Mouse (Mus musculus) left cerebral cortex, postnatal 25 days (tissue): ENCODE measurements around the gene Tmem9b. TPM values are rescaled to one million over a fixed set of nuclear protein-coding genes. Genes with fewer than 3 reads are reported as not detected.

Experiments
- DNase-seq, 2 experiments: peaks; one replicate each; pipeline ENCODE4 v3.0.0; 2022; ENCODE audit warnings: low spot score in 2 of 2, mixed read lengths in 1 of 2
- intact Hi-C: fragments of 180-260 bp; cut with DNase I; formaldehyde crosslinking; loops from one replicate; pipeline ENCODE4 v1.15.1; 2025
- total RNA-seq, 2 experiments: library from RNA; stranded (reverse); gene quantifications; 2 replicates each; pipeline ENCODE4 v1.2.3; 2021

The Tmem9b gene
- total RNA-seq, 2 experiments from 2014 or later: 91.0 to 95.4 TPM

DNA sequence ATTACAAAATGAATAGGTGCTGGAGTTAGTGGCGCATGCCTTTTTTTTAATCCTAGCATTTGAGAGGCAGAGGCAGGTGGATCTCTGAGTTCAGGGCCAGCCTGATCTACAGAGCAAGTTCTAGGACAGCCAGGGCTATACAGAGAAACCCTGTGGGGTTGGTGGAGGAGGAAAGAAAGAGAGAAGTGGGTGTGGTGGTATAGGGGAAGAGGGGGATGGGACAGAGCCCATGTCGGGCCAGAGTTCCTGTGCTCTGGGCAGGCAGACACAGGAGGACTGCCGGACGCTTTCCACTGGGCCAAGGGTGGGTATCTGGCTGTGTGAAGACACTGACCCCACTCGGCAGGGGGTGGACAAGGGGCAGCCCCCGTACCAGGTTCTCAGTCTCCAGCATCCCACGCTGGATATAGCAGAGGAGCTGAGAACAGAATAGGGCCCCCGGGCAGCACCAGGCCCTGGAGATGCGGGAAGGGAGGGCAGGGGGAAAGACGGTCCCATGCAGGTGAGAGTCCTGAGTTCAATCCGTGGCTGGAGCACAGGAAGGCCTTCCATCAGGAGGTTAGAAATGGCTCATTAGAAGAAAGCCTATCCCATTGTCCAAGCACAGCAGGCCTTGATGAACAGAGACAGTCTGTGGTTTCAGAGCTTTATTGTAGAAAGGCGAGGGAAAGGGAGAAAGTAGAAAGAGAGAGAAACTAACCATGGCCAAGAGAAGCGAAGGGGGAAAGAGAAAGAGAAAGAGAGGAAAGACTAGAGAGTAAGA, 57.9 kb downstream of the Tmem9b start:
- DNase-seq: no peak
- intact Hi-C loops: no loop called here

GRCm38 (mm10) chr7:109690961-109691360, 61.7 kb downstream of the Tmem9b start:
- DNase-seq: no peak
- intact Hi-C loops: no loop called here

- intact Hi-C loops: no loop called here
- DNase-seq: no peak
Observed at GRCm38 (mm10) chr7:109690101-109690500, 62.6 kb downstream of the Tmem9b start.

DNA sequence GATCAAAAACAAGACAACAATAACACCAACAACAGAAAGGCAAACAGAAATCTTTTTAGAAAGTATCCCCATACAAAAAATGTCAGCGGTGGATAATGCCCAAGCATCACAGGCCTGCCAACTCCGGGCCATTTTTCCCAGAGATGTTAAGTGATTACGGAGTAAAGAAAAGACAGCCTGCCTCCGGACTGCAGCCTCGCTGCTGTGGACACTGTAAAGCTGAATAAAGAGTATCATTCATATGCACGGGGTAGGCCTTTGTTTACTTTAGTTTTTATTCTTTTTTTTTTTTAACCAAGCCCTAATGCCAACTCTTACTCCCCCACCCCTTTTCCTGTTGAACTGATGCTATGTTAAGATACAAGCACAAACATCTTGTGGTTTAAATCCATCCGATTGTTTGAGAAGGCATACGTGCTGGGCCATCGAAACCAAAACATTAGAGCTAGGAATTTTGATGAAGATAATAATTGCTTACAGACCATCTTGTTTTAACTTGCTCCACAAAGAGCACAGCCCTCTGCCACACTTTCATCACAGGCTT, 66.0 kb downstream of the Tmem9b start:
- intact Hi-C loops: no loop called here
- DNase-seq: no peak

Other genes with a start within 250 kb of the Tmem9b start
- gene Trim66, start 244.7 kb downstream of the Tmem9b start, total RNA-seq: 10 to 100 TPM; 13.9 to 16.4 TPM
- gene Rpl27a, start 233.7 kb downstream of the Tmem9b start, total RNA-seq: 100 to 1,000 TPM; 122 to 132 TPM
- gene St5, start 49.3 kb downstream of the Tmem9b start, total RNA-seq: 10 to 100 TPM; 14.1 to 15.1 TPM
- gene Akip1, start 49.2 kb downstream of the Tmem9b start, total RNA-seq: 1 to 10 TPM; 3.8 to 6.0 TPM
- gene BC051019, start 29.0 kb downstream of the Tmem9b start, total RNA-seq: not detected
- not detected for gene Ascl3, start 21.1 kb downstream of the Tmem9b start, total RNA-seq
- 10 to 100 TPM; 86.8 to 90.9 TPM for gene Nrip3, start 29.1 kb upstream of the Tmem9b start, total RNA-seq
- gene Scube2, start 112.8 kb upstream of the Tmem9b start, total RNA-seq: under 1 TPM; 0.80 to 0.92 TPM
- 100 to 1,000 TPM; 220 to 237 TPM for gene Dennd5a, start 207.6 kb upstream of the Tmem9b start, total RNA-seq
- gene Tmem41b, start 234.1 kb upstream of the Tmem9b start, total RNA-seq: 10 to 100 TPM; 53.1 to 55.4 TPM